Comparison of ENCODE assay signal across 17 mouse cellular contexts in genomic region chr3:105777997-105778396, GRCm38 (mm10).
"Had no signal": no experiment of that assay in that cellular context is flagged by ENCODE, and none has a peak within 500 bp of the region (broad histone marks: within the 10 kb centered on the region; RNA-seq: fewer than 3 reads in every experiment).

No protein-coding gene starts in this region.

- H3K36me3 ChIP-seq: lung, embryonic 15.5 days; midbrain, embryonic 13.5 days; midbrain, embryonic 15.5 days; neural tube, embryonic 12.5 days; stomach, embryonic 15.5 days had no signal

- H3K27me3 ChIP-seq: lung, embryonic 15.5 days; megakaryocyte, embryonic 14.5 days; midbrain, embryonic 13.5 days; midbrain, embryonic 15.5 days; neural tube, embryonic 12.5 days; stomach, embryonic 15.5 days had no signal

- DNase-seq: lung, adult 2 months; lung, postnatal 14 days; lung, postnatal 36 days; right cerebral cortex, postnatal 14 days; thymus, adult 2 months; thymus, postnatal 25 days; thymus, postnatal 4 days had no signal

- H3K4me1 ChIP-seq: midbrain, embryonic 15.5 days; stomach, embryonic 15.5 days had no signal

- H3K4me3 ChIP-seq: lung, embryonic 15.5 days; megakaryocyte, embryonic 14.5 days; midbrain, embryonic 13.5 days; midbrain, embryonic 15.5 days; neural tube, embryonic 12.5 days; stomach, embryonic 15.5 days had no signal

- H3K9me3 ChIP-seq: lung, embryonic 15.5 days; megakaryocyte, embryonic 14.5 days; midbrain, embryonic 13.5 days; midbrain, embryonic 15.5 days; neural tube, embryonic 12.5 days; stomach, embryonic 15.5 days had no signal

- H3K27ac ChIP-seq: lung, embryonic 15.5 days; macrophage; midbrain, embryonic 13.5 days; midbrain, embryonic 15.5 days; neural tube, embryonic 12.5 days; stomach, embryonic 15.5 days; stomach, postnatal 0 days had no signal

- H3K9ac ChIP-seq: lung, embryonic 15.5 days; midbrain, embryonic 13.5 days; midbrain, embryonic 15.5 days; neural tube, embryonic 12.5 days; stomach, embryonic 15.5 days had no signal

- H3K4me2 ChIP-seq: lung, embryonic 15.5 days; midbrain, embryonic 11.5 days; midbrain, embryonic 13.5 days; midbrain, embryonic 15.5 days; neural tube, embryonic 12.5 days; stomach, embryonic 15.5 days had no signal

- ATAC-seq: lung, postnatal 0 days; midbrain, embryonic 13.5 days; midbrain, embryonic 15.5 days had no signal
